Mouse (Mus musculus) heart, postnatal 4 days (tissue): ENCODE measurements at regions not wholly inside any gene's neighbourhood (a gene's known extent, or its start where the extent isn't known, plus 50 kb on each side); places are given as distances from the start of the nearest gene placed in this dataset.
A peak's percentile ranks its signal among the peaks of the same experiment; 100 is the strongest.

Experiments
- DNase-seq: peaks from one replicate; pipeline ENCODE4 v3.0.0; 2021

GRCm38 (mm10) chr6:140169836-140170235 lies 128.6 kb upstream of the Plcz1 start:
- DNase-seq = no peak

DNA sequence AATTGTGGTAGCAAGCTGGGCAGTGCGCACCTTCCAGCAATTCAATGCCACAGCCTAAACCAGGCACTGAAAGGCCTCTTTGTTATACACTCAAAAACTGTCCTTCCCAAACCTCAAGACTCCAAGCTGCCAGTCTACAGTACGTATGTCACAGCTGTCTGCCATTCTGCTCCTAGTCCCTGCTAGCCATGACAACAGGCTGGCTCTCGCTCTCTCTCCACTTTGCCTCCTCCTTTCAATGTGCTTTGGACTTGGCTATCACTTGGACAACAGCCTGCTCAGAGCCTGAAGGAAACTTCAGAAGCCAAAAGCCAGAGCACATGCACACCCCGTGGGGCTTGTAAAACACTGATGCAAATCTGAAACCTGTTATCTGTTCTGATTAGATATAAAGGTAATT lies 125.9 kb upstream of the Plcz1 start:
- no peak for DNase-seq

DNA sequence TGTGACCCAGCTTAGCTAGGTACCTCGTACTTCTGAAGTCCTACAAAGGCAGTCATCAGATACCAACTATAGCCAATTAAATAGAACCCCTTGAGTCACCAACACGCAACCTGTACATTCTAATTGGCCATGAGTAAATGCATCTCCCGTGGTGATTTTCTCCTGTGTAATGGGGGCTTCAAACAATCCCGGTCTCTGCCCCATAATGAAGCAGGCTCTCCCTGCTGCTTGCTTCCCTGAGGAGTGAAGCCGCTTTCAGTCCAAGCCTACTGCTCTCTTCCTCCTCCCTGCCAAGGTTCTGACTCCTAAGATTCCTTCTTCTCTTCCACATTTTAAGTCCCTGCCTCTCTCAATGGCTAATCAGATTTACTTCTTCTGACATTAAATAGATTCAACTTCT lies 121.5 kb upstream of the Plcz1 start:
- no peak for DNase-seq

GRCm38 (mm10) chr6:140161482-140161881 lies 120.2 kb upstream of the Plcz1 start:
- no peak for DNase-seq

DNA sequence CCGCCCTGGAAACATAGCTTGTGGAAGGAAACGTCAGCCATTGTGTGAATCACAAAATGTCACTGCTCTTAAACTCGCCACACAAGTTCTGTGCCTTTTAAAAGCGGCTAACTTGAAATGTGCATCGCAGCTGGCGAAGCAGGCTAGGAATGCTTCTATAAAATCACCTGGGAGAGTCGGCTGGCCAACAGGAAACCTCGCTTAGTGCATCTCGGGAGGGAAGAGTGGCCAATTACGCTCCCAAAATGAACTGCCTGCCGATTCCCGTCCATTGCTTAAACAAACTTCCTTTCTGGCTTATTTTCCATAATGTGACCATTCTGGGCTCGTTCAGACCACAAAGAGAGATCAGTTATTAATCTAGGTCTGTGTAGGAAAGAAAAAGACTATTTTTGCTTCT lies 119.7 kb upstream of the Plcz1 start:
- no peak for DNase-seq

- DNase-seq = no peak
These were observed 117.7 kb upstream of the Plcz1 start for GRCm38 (mm10) chr6:140158986-140159385.

GRCm38 (mm10) chr6:140157375-140157774 lies 116.1 kb upstream of the Plcz1 start:
- no peak for DNase-seq

- DNase-seq = no peak
These were observed 111.3 kb upstream of the Plcz1 start for GRCm38 (mm10) chr6:140152418-140153176.

GRCm38 (mm10) chr6:140148628-140149245 lies 107.5 kb upstream of the Plcz1 start:
- DNase-seq = no peak

- no peak for DNase-seq
These were observed 106.9 kb upstream of the Plcz1 start for GRCm38 (mm10) chr6:140148138-140148537.

GRCm38 (mm10) chr6:140147711-140148110 lies 106.5 kb upstream of the Plcz1 start:
- DNase-seq = peak; percentile 20

- no peak for DNase-seq
These were observed 92.5 kb upstream of the Plcz1 start for GRCm38 (mm10) chr6:140133734-140134133.

DNA sequence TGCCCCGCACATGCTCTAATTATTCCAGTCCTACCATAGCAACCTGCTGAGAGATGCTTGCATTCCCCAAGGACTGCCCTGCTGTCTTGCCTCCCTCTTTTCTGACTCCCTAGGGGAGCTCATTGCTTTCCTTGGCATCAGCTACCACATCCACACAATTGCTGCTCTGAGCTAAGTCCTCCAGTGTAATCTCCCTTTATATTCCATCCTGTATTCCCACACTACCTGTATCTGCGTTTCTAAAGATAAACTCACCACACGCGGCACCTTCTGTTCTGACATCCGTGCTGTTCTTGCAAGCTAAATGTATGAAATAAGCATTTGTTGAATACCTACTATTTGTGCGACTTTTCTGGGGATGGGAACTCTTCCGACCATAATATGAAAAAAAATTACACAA lies 85.4 kb upstream of the Plcz1 start:
- DNase-seq = no peak

DNA sequence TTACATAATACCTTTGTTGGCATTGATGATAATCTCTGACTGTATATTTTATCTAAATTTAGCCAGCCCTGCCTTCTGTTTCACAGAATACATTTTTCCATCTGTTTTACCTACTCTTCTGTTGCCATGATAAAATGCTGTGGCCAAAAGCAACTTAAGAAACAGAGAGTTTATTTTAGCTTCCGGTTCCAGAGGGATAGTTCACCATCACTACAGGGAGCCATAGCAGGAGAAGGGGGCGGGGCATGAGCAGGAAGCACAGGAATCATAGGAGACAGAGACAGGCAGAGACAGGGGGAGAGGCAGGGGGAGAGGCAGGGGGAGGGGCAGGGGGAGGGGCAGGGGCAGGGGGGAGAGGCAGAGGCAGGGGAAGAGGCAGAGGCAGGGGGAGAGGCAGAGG lies 72.8 kb upstream of the Plcz1 start:
- no peak for DNase-seq

DNA sequence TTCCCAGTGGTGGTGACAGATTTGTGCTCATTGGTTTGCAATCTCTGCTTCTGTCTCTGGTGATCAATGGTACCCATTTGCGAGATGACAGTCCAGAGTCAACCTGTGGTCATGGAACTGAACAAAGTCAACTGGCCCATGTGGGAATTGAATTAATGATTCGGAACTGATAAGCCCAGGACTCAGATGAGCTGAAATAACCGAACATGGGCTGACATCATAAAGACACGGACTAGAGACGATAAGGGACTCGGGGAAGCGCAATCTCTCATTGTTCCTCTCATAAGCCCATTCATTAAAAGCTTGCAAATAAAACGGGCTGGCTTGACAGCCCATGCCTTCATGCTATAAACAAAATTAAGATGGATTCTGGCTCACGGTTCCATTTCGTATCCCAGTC lies 70.8 kb upstream of the Plcz1 start:
- DNase-seq = no peak

GRCm38 (mm10) chr6:140108083-140108482 lies 66.8 kb upstream of the Plcz1 start:
- no peak for DNase-seq

DNA sequence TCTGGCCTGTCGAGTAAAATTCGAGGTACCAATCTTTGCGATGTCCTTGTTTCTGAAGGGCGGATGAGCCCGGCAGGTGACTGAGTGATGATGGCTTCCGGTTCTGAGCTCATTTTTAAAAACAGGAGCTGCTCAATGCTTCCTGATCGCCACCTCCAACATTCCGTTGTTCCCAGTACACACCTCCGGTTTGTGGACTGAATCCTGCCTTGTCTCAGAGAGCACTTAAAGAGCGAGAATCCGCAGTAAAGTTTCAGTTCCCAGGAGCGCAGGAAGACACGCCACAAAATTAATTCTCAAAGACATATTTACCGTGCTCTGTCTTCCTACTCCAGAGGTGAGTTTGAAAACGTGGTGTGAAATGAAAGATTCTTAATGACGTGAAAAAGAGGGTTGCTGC lies 66.4 kb upstream of the Plcz1 start:
- DNase-seq = no peak

DNA sequence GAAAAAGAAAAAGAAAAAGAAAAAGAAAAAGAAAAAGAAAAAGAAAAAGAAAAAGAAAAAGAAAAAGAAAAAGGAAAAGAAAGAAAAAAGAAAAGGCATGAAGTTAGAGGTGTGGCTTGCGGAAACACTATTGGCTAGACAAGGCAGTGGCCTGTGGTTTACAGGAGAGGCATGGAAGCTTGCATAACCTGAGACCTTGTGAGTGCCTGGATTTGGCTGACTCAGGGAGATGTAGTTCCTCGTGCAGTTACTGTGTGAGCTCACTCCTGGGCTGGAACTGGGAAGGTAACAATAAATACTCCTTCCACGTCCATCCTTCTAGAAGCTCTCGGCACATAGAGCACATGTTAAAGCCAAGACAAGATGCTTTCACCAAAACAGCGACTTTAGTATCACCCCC lies 64.9 kb upstream of the Plcz1 start:
- DNase-seq = no peak

DNA sequence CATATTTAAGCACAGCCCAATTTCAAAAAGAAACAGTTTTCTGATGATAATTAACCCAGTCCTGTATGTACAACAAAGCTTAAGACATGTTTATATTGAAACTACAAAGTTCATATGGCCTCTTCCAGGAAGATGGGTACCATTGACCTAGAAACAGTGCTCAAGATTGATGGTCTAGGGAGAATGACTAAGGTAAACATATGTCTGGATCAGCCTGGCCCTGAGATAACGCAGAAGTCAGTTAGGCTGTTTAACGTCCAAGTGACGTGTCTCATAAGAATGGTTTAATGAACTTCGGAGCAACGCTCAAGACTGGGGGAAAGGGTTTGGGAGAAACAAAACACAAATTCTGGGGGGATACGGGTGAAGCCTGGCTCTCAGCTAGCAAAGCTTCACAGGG lies 60.8 kb upstream of the Plcz1 start:
- DNase-seq = no peak

DNA sequence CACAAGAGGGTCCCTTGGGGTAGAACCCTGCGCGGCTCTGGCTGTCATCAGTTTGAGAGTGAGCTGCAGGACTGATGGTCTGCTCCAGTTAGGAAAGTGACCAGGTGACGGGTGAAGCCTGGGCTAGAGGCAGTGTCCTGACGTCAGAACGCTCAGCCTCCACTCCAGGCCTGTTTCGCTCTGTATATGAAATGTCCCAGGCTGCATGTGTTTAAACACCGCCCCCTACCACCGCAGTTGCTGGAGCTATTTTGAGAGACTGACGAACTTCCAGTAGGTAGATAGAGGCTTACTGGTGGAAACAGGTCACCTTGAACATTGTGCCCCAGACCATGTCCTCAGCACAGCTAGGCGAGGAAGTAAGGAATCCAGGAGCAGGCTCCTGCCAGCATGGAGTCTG lies 54.2 kb upstream of the Plcz1 start:
- peak; percentile 45 for DNase-seq
